Mouse (Mus musculus) hindbrain, embryonic 16.5 days (tissue): ENCODE results near the gene Uba3. TPM values are rescaled to one million over a fixed set of nuclear protein-coding genes. Genes with fewer than 3 reads are reported as not detected.

Source experiments
- ATAC-seq: fragments of 200-750 bp; cut with Nextera tagmentation; 2 replicates; pipeline ENCODE4 v1.8.0; 2017; ENCODE audit warnings: moderate TSS enrichment, moderate library complexity
- H3K27ac ChIP-seq: fragments of 300-500 bp; sonication (generic); 2 replicates; pipeline ENCODE4 v1.5.1; 2014; ENCODE audit warnings: low read depth, mild to moderate bottlenecking, control low read depth, low read length, moderate library complexity
- H3K27me3 ChIP-seq: fragments of 300-500 bp; sonication (generic); replicated peaks from 2 replicates; pipeline ENCODE4 v1.6.1; 2014; ENCODE audit warnings: low read length; ENCODE audit not compliant: control insufficient read depth, insufficient read depth
- H3K36me3 ChIP-seq: fragments of 300-500 bp; sonication (generic); 2 replicates; pipeline ENCODE4 v1.6.1; 2014; ENCODE audit warnings: mild to moderate bottlenecking, low read length, moderate library complexity, mixed read lengths; ENCODE audit not compliant: control insufficient read depth, insufficient read depth
- H3K4me1 ChIP-seq: fragments of 300-500 bp; sonication (generic); 2 replicates; pipeline ENCODE4 v1.6.1; 2014; ENCODE audit warnings: low read depth, low read length; ENCODE audit not compliant: control insufficient read depth, insufficient read depth
- H3K4me2 ChIP-seq: fragments of 300-500 bp; sonication (generic); 2 replicates; pipeline ENCODE4 v1.6.1; 2014; ENCODE audit warnings: mild to moderate bottlenecking, low read length, control low read depth, moderate library complexity
- H3K4me3 ChIP-seq: fragments of 300-500 bp; sonication (generic); 2 replicates; pipeline ENCODE4 v1.5.1; 2014; ENCODE audit warnings: mild to moderate bottlenecking, low read length, control low read depth, moderate library complexity
- H3K9ac ChIP-seq: fragments of 300-500 bp; sonication (generic); 2 replicates; pipeline ENCODE4 v1.6.1; 2014; ENCODE audit warnings: low read depth, mild to moderate bottlenecking, control low read depth, low read length, moderate library complexity
- H3K9me3 ChIP-seq: fragments of 300-500 bp; sonication (generic); 2 replicates; pipeline ENCODE4 v1.6.1; 2014; ENCODE audit warnings: mild to moderate bottlenecking, low read length, moderate library complexity; ENCODE audit not compliant: control insufficient read depth
- WGBS: fragments of 180-500 bp; shearing (Covaris S2); extraction: QIAGEN DNeasy Blood & Tissue Kit; methylation state at CpG from one replicate; pipeline ENCODE4 v1.1.7; 2014; 5-methylcytosine and 5-hydroxymethylcytosine counted together
- polyA plus RNA-seq: library from polyadenylated mRNA; unstranded; fragments of >200 nt; fragmentation: Nextera tagmentation; extraction: Ambion mirVana; gene quantifications from 2 replicates; pipeline ENCODE4 v1.2.1, GENCODE M21; 2015

The Uba3 gene
- polyA plus RNA-seq, 1 experiment from 2014 or later: 89.3 TPM

DNA sequence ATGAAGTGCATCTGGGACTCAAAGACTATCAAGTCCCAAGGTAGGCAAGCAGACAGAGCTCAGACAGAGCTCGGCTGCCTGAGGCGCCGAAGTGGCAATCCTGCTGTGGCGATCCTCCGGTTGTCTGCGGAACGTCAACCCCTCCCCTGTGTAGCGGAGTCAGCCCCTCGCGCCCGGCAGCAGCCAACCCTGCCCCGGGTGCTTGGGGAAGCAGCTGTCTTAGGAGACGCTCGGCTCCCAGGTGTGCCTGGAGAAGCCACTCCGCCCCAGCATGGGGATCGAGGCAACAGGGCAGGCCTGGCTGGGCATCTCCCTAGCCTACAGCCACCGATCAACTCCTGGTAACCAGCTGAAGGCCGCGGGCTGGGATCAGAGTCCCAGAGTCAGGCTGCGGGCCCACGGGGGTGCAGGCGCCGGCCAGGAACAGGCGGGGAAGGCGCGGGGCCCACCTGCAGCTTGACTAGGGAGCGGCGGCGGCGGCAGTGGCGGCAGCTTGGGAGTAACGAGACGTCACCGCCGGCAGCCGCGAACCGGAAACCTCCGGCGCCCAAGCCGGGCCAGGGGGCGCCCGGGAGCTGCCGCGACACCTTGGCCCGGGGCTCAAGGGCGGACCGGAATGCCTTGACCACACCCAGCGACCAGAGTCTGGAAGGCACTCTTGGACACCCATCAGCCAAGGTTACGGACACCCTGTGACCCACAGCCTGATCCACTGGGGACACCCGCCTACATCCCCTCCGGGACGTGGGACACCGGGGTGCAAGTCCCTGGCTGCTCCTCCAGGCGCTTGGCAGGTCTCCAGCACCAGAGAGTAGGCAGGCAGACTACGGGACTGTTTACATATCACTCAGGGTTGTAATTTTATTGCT, 56.8 kb downstream of the Uba3 start, which contains the start of gene Eogt:
Gene Eogt, minus strand, starts transcription at position 800 of the 869 bp plus-strand sequence.
- H3K27me3 ChIP-seq: no peaks in the 10 kb centered on the region
- H3K4me3 ChIP-seq: peak within 1 kb of the TSS; percentile 55
- H3K27ac ChIP-seq: peak within 1 kb of the TSS; percentile 74
- under 1% methylated on average over 53 of the region's 56 CpGs for WGBS
- peak; percentile 79 for ATAC-seq
- no peaks in the 10 kb centered on the region for H3K9me3 ChIP-seq
- peak within 1 kb of the TSS; percentile 86 for H3K9ac ChIP-seq
- peaks cover 12% of the 10 kb centered on the region for H3K4me1 ChIP-seq
- no peaks in the 10 kb centered on the region for H3K36me3 ChIP-seq
- peak within 1 kb of the TSS; percentile 79 for H3K4me2 ChIP-seq

DNA sequence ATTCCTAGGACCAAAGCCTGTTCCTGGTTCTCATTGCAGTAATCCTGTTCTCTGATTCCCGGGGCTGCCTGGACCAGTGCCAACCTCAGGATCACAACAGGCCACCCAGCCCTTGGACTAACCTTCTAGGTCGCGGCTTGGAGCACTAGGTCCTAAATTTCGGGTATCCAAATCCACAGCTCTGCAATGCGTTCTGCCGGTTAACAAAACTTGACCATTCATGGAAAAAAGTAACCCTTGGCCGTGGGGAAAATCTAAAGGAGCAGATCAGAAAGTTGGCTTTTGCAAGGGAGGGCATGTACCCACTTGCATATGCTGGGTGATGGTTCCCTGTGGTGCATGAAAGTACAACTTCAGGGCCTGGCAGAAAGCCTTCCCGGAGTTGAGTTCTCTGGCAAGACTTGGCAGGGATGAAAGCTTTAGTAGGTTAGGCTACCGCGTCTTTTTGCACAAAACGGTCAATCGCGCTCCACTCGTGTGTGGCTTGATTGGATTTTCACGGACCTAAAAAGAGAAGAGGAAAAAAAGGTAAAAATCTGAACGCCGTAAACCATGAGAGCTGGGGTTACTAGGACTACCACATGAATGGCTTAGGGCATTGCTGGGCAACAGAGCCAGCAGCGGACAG, 57.6 kb downstream of the Uba3 start:
- Histone ChIP-seq H3K4me3 (peak overlapping the region; percentile 55), H3K4me2 (peak overlapping the region; percentile 79), H3K27me3 (no peaks in the 10 kb centered on the region), H3K9me3 (no peaks in the 10 kb centered on the region), H3K4me1 (peaks cover 12% of the 10 kb centered on the region), H3K9ac (peak overlapping the region; percentile 86), H3K27ac (peak overlapping the region; percentile 74), H3K36me3 (no peaks in the 10 kb centered on the region)
- ATAC-seq: peak; percentile 76
- WGBS: 17% methylated on average over 18 of the region's 18 CpGs

DNA sequence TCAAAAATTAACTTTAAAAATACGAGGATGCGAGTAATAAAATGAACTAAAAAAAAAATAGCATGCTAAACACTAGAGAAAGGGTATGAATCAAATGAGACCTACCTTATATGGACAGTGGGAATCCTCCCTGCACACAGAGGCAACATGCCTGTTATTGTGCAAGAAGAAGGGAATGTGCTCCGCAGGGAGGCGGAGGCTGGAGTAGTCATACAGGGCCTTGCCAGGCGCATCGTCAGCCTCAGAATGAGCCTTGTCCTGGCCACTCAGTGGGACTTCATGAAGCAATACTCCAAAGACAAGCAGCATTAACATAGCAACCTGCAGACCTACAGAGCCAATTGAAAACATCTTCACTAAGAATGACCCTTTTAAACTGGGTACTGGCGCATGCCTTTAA, 60.3 kb downstream of the Uba3 start:
- Histone ChIP-seq H3K9ac (no peak overlapping the region), H3K27me3 (no peaks in the 10 kb centered on the region), H3K36me3 (no peaks in the 10 kb centered on the region), H3K4me2 (no peak overlapping the region), H3K4me3 (no peak overlapping the region), H3K27ac (no peak overlapping the region), H3K4me1 (peaks cover 12% of the 10 kb centered on the region), H3K9me3 (no peaks in the 10 kb centered on the region)
- 91% methylated on average over 7 of the region's 7 CpGs for whole genome bisulfite sequencing
- no peak for ATAC-seq

DNA sequence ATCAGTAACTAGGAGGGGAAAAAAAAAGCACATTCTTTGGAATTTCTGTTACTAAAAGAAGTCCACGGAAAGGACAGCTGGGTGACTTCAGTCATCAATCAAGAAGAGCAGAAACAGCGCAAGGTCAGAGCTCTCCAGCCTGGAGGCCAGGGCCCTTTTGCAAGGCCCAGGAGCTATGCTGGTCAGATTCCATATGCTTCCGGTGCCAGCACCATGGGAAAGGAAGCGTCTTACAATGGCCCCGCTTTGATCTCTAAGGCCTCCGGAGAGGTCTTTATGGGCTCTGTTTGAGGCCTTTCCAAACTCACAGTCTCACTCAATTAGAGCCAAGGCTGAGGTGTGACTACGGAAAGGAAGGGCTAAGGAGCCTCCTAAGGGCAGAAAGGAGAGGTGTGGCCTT, 61.1 kb downstream of the Uba3 start:
- Histone ChIP-seq H3K9ac (no peak overlapping the region), H3K9me3 (no peaks in the 10 kb centered on the region), H3K27ac (no peak overlapping the region), H3K36me3 (no peaks in the 10 kb centered on the region; the same call in 1 of the 2 replicates), H3K4me2 (no peak overlapping the region), H3K27me3 (no peaks in the 10 kb centered on the region), H3K4me3 (no peak overlapping the region), H3K4me1 (peaks cover 12% of the 10 kb centered on the region)
- 33% methylated on average over 7 of the region's 7 CpGs for WGBS
- ATAC-seq: no peak

DNA sequence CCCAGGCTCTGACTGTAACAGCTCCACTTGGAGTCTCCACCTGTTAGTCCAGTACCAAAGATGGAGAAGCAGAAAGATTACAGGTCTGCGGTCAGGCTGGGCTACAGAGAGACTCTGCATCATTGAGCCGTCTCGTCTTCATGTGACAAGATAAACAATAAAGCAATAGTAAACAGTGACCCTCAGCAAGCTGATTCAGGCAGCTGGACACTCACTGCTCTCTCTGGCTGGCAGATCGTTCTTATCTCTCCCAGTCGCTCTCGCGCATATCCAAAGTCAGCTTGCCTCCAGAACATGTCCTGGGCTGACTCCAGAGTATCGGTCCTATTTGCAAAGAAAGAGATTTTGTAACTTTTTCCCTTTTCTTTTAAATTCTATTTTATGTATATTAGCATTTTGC, 62.8 kb downstream of the Uba3 start:
- Histone ChIP-seq H3K9ac (no peak overlapping the region), H3K4me2 (no peak overlapping the region), H3K4me1 (peaks cover 4% of the 10 kb centered on the region), H3K4me3 (no peak overlapping the region), H3K27ac (no peak overlapping the region), H3K36me3 (no peaks in the 10 kb centered on the region; the same call in none of the 2 replicates), H3K9me3 (no peaks in the 10 kb centered on the region), H3K27me3 (no peaks in the 10 kb centered on the region)
- WGBS: 84% methylated on average over 8 of the region's 8 CpGs
- no peak for ATAC-seq

DNA sequence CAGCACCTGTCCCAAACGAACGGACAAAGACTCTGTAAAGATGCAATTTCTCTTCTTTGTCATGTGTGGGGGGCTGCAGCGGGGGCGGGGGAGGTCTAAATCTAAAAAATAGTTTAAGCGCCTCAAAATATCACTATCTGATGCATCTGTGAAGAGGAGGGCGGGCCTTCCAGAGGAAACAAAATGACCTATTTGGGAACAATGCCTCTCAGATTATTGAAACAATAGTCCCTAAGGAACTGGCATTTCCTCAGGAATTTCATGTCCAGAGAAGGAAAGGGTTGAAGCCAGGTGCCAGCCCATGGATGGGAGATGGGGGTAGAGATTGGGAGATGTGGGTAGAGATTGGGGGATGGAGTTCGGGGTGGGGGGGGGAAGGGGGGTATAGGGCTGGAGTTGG, 63.6 kb downstream of the Uba3 start:
- no peaks in the 10 kb centered on the region for H3K4me1 ChIP-seq
- WGBS: 72% methylated on average over 7 of the region's 7 CpGs
- no peak overlapping the region for H3K27ac ChIP-seq
- H3K36me3 ChIP-seq: no peaks in the 10 kb centered on the region; the same call in none of the 2 replicates
- no peaks in the 10 kb centered on the region for H3K27me3 ChIP-seq
- no peak overlapping the region for H3K4me2 ChIP-seq
- no peak overlapping the region for H3K9ac ChIP-seq
- ATAC-seq: no peak
- no peaks in the 10 kb centered on the region for H3K9me3 ChIP-seq
- H3K4me3 ChIP-seq: no peak overlapping the region

Other genes with a start within 250 kb of the Uba3 start
- 3.2 and 3.4 TPM in 2 replicates for gene Fam19a4, start 145.2 kb downstream of the Uba3 start, polyA plus RNA-seq
- gene Eogt, start 56.5 kb downstream of the Uba3 start, polyA plus RNA-seq: 13.8 and 17.7 TPM in 2 replicates
- 31.5 and 34.7 TPM in 2 replicates for gene Tmf1, start 26.5 kb downstream of the Uba3 start, polyA plus RNA-seq
- gene Arl6ip5, start 5.0 kb upstream of the Uba3 start, polyA plus RNA-seq: 140 and 143 TPM in 2 replicates
- gene Lmod3, start 47.1 kb upstream of the Uba3 start, polyA plus RNA-seq: 0.76 TPM in 1 of 2 replicates, not detected in the other